ENCODE assay signal across 8 mouse cellular contexts in the genomic region with DNA sequence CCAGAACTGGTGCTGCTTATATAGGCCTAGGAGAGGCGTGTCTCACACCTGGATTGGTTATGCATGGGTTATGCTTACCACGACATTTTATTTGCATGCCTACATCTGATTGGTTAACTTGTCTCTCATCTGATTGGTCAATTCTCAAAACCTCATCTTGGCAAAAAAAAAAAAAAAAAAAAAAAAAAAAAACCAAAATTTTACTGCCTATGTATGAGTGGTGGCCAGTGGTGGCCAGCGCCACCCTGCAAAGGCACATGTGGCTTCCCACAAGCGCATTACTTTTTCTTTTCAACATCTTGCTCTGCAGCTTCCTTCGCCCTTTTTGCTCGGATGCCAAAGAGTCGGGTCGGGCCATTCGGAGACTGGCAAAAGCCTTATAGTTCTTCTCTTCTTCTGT. TPM values are rescaled to one million over a fixed set of nuclear protein-coding genes. Genes with fewer than 3 reads are reported as not detected.
"Had no signal": no experiment of that assay in that cellular context is flagged by ENCODE, and none has a peak within 500 bp of the region (broad histone marks: within the 10 kb centered on the region; RNA-seq: fewer than 3 reads in every experiment).

No protein-coding gene starts in this region.

RNA-seq across cellular contexts. Expression of gene Creg2, which starts 54.1 kb away (rescaled TPM):
- total RNA-seq: heart, postnatal 10 days; heart, postnatal 14 days; heart, postnatal 25 days; heart, postnatal 36 days; heart, postnatal 4 days; hematopoietic stem cell, adult 5-6 weeks had no signal
- polyA plus RNA-seq: heart, embryonic 13.5 days; kidney, embryonic 14.5 days had no signal
